Mouse (Mus musculus): ENCODE results near the gene Ncapg2. TPM values are rescaled to one million over a fixed set of nuclear protein-coding genes. Genes with fewer than 3 reads are reported as not detected.

Gene Ncapg2
- polyA plus RNA-seq, 1 experiment = 3.0 TPM

DNA sequence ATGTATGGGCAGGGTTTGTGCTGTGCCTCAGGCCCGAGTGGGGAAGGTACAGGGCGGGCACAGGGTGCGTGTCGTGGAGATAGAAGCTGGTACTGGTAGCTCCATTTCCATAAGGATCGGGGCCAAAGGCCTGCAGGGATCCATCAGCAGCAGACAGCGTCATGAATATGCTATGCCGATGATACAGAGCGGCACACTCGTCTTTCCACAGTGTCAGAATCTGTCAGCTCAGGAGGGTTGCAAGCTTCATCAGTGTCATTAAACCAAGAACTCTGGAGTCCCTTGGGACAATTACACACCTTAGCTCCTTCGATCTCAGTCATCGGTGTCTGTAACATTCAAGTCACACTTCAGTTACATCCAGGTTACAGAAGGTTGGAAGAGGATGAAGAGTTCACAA is 95.5 kb downstream of the Ncapg2 start:
- no peaks in the 10 kb centered on the region for H3K4me1 ChIP-seq (ENCODE audit: control insufficient read depth, insufficient read depth, insufficient read length)
- no peak overlapping the region for H3K27ac ChIP-seq (ENCODE audit: insufficient read depth, low read length)
- no peak overlapping the region for H3K4me3 ChIP-seq (ENCODE audit: extremely low read depth, insufficient read depth, insufficient read length)
- no peak for TF ChIP-seq CTCF (IDR thresholded peaks at IDR 0.05; ENCODE audit: extremely low read depth, insufficient read depth, insufficient read length, insufficient replicate concordance)
- TF ChIP-seq POLR2A (IDR thresholded peaks at IDR 0.05; ENCODE audit: low read depth, low read length) = no peak
- no peaks in the 10 kb centered on the region for H3K27me3 ChIP-seq (ENCODE audit: control insufficient read depth, insufficient read depth, low read length)
- DNase-seq (ENCODE audit: low read depth in 1 of 2, low spot score in 2 of 2) = no peak
- 88% methylated on average over 11 of the region's 11 CpGs for WGBS
- H3K36me3 ChIP-seq (ENCODE audit: control insufficient read depth, insufficient read depth, low read length) = no peaks in the 10 kb centered on the region

DNA sequence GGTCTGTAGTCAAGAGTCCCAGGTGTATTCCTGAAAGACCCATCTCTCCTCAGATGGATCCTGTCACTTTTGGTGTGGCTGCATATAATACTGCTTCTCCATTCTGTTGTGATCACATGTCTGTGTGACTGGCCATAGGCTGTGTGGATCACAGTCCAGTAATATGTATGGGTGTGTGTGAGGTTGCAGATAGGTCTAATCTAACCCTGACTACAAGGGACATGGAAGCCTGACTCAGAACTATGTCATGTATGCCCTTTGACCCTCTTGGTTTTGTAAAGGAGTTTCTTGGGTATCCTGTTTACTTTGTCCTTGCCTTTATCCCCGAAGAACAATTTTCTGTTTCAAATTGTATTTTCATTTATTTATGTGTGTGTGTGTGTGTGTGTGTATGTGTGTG is 107.3 kb downstream of the Ncapg2 start:
- Histone ChIP-seq H3K27ac (ENCODE audit: insufficient read depth, low read length) (no peak overlapping the region), H3K4me1 (ENCODE audit: control insufficient read depth, insufficient read depth, insufficient read length) (no peaks in the 10 kb centered on the region), H3K4me3 (ENCODE audit: extremely low read depth, insufficient read depth, insufficient read length) (no peak overlapping the region), H3K27me3 (ENCODE audit: control insufficient read depth, insufficient read depth, low read length) (no peaks in the 10 kb centered on the region), H3K36me3 (ENCODE audit: control insufficient read depth, insufficient read depth, low read length) (no peaks in the 10 kb centered on the region)
- 81% methylated on average over 1 of the region's 1 CpGs for WGBS
- TF ChIP-seq CTCF (IDR thresholded peaks at IDR 0.05; ENCODE audit: extremely low read depth, insufficient read depth, insufficient read length, insufficient replicate concordance) (no peak), POLR2A (IDR thresholded peaks at IDR 0.05; ENCODE audit: low read depth, low read length) (no peak)
- DNase-seq (ENCODE audit: low read depth in 1 of 2, low spot score in 2 of 2) = no peak

Other genes starting within 250 kb of the Ncapg2 start
- gene Wdr60, start 142.4 kb upstream of the Ncapg2 start, polyA plus RNA-seq (2012; rRNA removed) = 1.2 and 1.5 TPM in 2 replicates
- gene Gm11027, start 130.0 kb upstream of the Ncapg2 start, polyA plus RNA-seq (2012; rRNA removed) = not detected in 2 replicates
- gene Esyt2, start 124.2 kb upstream of the Ncapg2 start, polyA plus RNA-seq (2012; rRNA removed) = 7.6 and 8.8 TPM in 2 replicates
- gene Ptprn2, start 80.3 kb downstream of the Ncapg2 start, polyA plus RNA-seq (2012; rRNA removed) = 0.77 and 0.96 TPM in 2 replicates